In the genomic region with DNA sequence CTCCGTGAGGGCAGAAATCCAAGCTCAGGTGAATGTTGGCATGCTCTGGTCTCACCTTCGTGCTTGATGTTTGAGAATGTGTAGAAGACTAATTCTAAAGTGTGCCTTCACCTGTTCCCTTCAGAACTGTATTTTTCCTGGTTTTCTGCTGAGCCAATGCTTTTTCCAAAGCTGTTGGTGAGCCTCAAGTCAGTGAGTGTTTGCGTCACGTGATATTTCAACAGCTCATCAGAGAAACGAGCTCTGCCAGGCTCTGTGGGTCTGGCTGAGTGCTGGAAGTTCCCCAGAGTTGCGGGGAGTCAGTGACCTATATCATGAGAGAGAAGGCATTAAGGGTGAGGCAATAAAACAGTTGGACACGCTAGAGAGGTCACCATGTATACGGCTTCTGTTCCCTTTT, we compare ENCODE assay signal across 10 mouse cellular contexts. TPM values are rescaled to one million over a fixed set of nuclear protein-coding genes. Genes with fewer than 3 reads are reported as not detected.
DNase-seq lines count a peak whose midpoint lies in the region; ATAC-seq and TF ChIP-seq lines count a peak whose summit lies in the region.
"Had no signal": no experiment of that assay in that cellular context is flagged by ENCODE, and none has a peak within 500 bp of the region (broad histone marks: within the 10 kb centered on the region; RNA-seq: fewer than 3 reads in every experiment).

No protein-coding gene starts in this region.

- no peak overlapping the region for H3K9ac ChIP-seq in heart, embryonic 11.5 days (ENCODE audit: low read depth, low read length)
- no peak overlapping the region for H3K9ac ChIP-seq in stomach, embryonic 14.5 days (replicated peaks; ENCODE audit: low read depth, low read length)
- no peak overlapping the region for H3K9ac ChIP-seq in hindbrain, postnatal 0 days (replicated peaks; ENCODE audit: low read length)

- H3K4me3 ChIP-seq in heart, embryonic 11.5 days (ENCODE audit: low read depth, low read length), result no peak overlapping the region
- no peak overlapping the region for H3K4me3 ChIP-seq in stomach, embryonic 14.5 days (ENCODE audit: low read depth, low read length)
- no peak overlapping the region for H3K4me3 ChIP-seq in layer of hippocampus, adult 2 months
- H3K4me3 ChIP-seq in hindbrain, postnatal 0 days (ENCODE audit: low read length), result no peak overlapping the region
- H3K4me3 ChIP-seq: hindbrain, embryonic 10.5 days had no signal

- H3K9me3 ChIP-seq in heart, embryonic 11.5 days (replicated peaks; ENCODE audit: control insufficient read depth, low read length), result no peaks in the 10 kb centered on the region
- no peaks in the 10 kb centered on the region for H3K9me3 ChIP-seq in stomach, embryonic 14.5 days (ENCODE audit: control insufficient read depth, low read depth, low read length)
- no peaks in the 10 kb centered on the region for H3K9me3 ChIP-seq in hindbrain, postnatal 0 days (ENCODE audit: low read length)
- H3K9me3 ChIP-seq: G1E; hindbrain, embryonic 10.5 days had no signal

- DNase-seq in kidney, adult 11 months, result peak; percentile 57
- DNase-seq in kidney, adult 9 months, result no peak
- DNase-seq in kidney, postnatal 14 days, result peak; percentile 60
- no peak for DNase-seq in layer of hippocampus, adult 2 months (ENCODE audit: low spot score in 2 of 2)
- no peak for DNase-seq in hindbrain, postnatal 0 days (ENCODE audit: low spot score)

- peak overlapping the region; percentile 74 for H3K27ac ChIP-seq in heart, embryonic 11.5 days (ENCODE audit: low read depth, low read length)
- H3K27ac ChIP-seq in stomach, embryonic 14.5 days (ENCODE audit: low read length), result peak overlapping the region; percentile 68
- H3K27ac ChIP-seq in layer of hippocampus, adult 2 months, result no peak overlapping the region
- H3K27ac ChIP-seq in hindbrain, postnatal 0 days, result no peak overlapping the region
- H3K27ac ChIP-seq: hindbrain, embryonic 10.5 days had no signal

- peaks cover 15% of the 10 kb centered on the region for H3K4me1 ChIP-seq in heart, embryonic 11.5 days (ENCODE audit: control insufficient read depth, insufficient read depth, low read length)
- peaks cover 12% of the 10 kb centered on the region; the same call in 1 of the 2 replicates for H3K4me1 ChIP-seq in stomach, embryonic 14.5 days (ENCODE audit: control insufficient read depth, insufficient read depth, low read length)
- no peaks in the 10 kb centered on the region for H3K4me1 ChIP-seq in hindbrain, postnatal 0 days (ENCODE audit: insufficient read depth, low read length)
- H3K4me1 ChIP-seq: hindbrain, embryonic 10.5 days had no signal

- no peak for TF ChIP-seq CTCF in layer of hippocampus, adult 2 months (conservative IDR thresholded peaks at IDR 0.05)
- TF ChIP-seq CTCF in hindbrain, postnatal 0 days (IDR thresholded peaks at IDR 0.05; ENCODE audit: low read depth), result no peak

- peak; percentile 75 for ATAC-seq in heart, embryonic 11.5 days (replicated peaks; ENCODE audit: insufficient number of reproducible peaks, low FRiP score, low TSS enrichment)
- peak; percentile 38; the same call in 1 of the 2 replicates for ATAC-seq in stomach, embryonic 14.5 days (ENCODE audit: insufficient number of reproducible peaks, insufficient read depth, low FRiP score, low read depth)
- no peak for ATAC-seq in monocyte, adult 5-6 weeks (replicated peaks; ENCODE audit: insufficient number of reproducible peaks, low FRiP score, low TSS enrichment, poor library complexity, severe bottlenecking)
- no peak for ATAC-seq in hindbrain, postnatal 0 days

- no peaks in the 10 kb centered on the region for H3K27me3 ChIP-seq in heart, embryonic 11.5 days (ENCODE audit: control insufficient read depth, insufficient read depth, low read length)
- no peaks in the 10 kb centered on the region for H3K27me3 ChIP-seq in stomach, embryonic 14.5 days (ENCODE audit: control insufficient read depth, insufficient read depth, low read length)
- no peaks in the 10 kb centered on the region for H3K27me3 ChIP-seq in hindbrain, postnatal 0 days (ENCODE audit: insufficient read depth, low read length)

- H3K4me2 ChIP-seq in heart, embryonic 11.5 days, result peak overlapping the region; percentile 55
- peak overlapping the region; percentile 31 for H3K4me2 ChIP-seq in stomach, embryonic 14.5 days (replicated peaks; ENCODE audit: low read depth, low read length)
- no peak overlapping the region for H3K4me2 ChIP-seq in hindbrain, postnatal 0 days (ENCODE audit: low read depth, low read length)

- 39% methylated on average over 8 of the region's 8 CpGs for WGBS in heart, embryonic 11.5 days (ENCODE audit: insufficient replicate concordance)
- WGBS in stomach, embryonic 14.5 days, result 22% methylated on average over 8 of the region's 8 CpGs
- WGBS in hindbrain, postnatal 0 days, result 62% methylated on average over 8 of the region's 8 CpGs

- H3K36me3 ChIP-seq in heart, embryonic 11.5 days (ENCODE audit: control insufficient read depth, insufficient read depth, low read length), result no peaks in the 10 kb centered on the region
- H3K36me3 ChIP-seq in stomach, embryonic 14.5 days (ENCODE audit: control insufficient read depth, insufficient read depth, low read length), result no peaks in the 10 kb centered on the region
- H3K36me3 ChIP-seq in hindbrain, postnatal 0 days (ENCODE audit: insufficient read depth, low read length), result no peaks in the 10 kb centered on the region
- H3K36me3 ChIP-seq: G1E had no signal

RNA-seq across cellular contexts. Expression of a gene that starts 29.0 kb away (rescaled TPM):
- polyA plus RNA-seq in heart, embryonic 11.5 days (2014; fragmentation: Nextera tagmentation; extraction: Ambion mirVana), result 70.1 and 74.8 TPM in 2 replicates
- polyA plus RNA-seq in stomach, embryonic 14.5 days (2014; fragmentation: Nextera tagmentation; extraction: Ambion mirVana), result 88.3 and 89.5 TPM in 2 replicates
- not detected in 3 replicates for total RNA-seq in monocyte, adult 5-6 weeks (2017)
- total RNA-seq in layer of hippocampus, adult 2 months (2021), result 10 to 100 TPM; 27.8 to 29.2 TPM
- 24.8 and 36.7 TPM in 2 replicates for total RNA-seq in hindbrain, postnatal 0 days (2014; rRNA removed)
- polyA plus RNA-seq in hindbrain, postnatal 0 days (2015; fragmentation: Nextera tagmentation; extraction: Ambion mirVana), result 62.5 and 65.6 TPM in 2 replicates

Comparison
In these comparisons a context has a peak if more than half of its experiments do, and no peak if none do; other contexts are left out.
1. DNase-seq: peak in kidney, adult 11 months (single experiment) and kidney, postnatal 14 days (single experiment); none in kidney, adult 9 months (single experiment), layer of hippocampus, adult 2 months (0 of 2) and hindbrain, postnatal 0 days (single experiment).
2. ATAC-seq: peak in heart, embryonic 11.5 days (single experiment) and stomach, embryonic 14.5 days (single experiment); none in monocyte, adult 5-6 weeks (single experiment) and hindbrain, postnatal 0 days (single experiment).
3. H3K27ac ChIP-seq: peak in heart, embryonic 11.5 days (single experiment) and stomach, embryonic 14.5 days (single experiment); none in layer of hippocampus, adult 2 months (single experiment) and hindbrain, postnatal 0 days (single experiment).
4. RNA of a gene that starts 29.0 kb away (total RNA-seq): 27.8 to 29.2 TPM in layer of hippocampus, adult 2 months and 24.8 to 36.7 TPM in hindbrain, postnatal 0 days; not detected in monocyte, adult 5-6 weeks; every median in the first group is over 10 times any median in the second.